25 mouse cellular contexts compared by ENCODE assay signal in the genomic region with DNA sequence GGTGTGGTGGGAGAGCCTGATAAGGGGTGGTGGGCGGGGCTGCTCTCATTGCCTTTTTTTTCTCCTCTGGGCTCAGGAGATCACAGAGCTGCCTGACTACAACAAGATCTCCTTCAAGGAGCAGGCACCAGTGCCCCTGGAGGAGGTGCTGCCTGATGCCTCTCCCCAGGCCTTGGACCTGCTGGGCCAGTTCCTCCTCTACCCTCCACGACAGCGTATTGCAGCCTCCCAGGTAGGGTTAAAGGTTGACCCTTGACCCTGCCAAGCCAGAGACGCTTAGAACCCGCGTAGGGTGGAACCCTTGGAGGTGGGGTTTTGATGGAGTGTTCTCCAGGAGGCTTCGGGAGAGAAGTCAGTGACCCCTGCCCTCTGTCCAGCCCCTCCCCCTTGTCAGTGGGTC. TPM values are rescaled to one million over a fixed set of nuclear protein-coding genes. Genes with fewer than 3 reads are reported as not detected.
DNase-seq lines count a peak whose midpoint lies in the region; ATAC-seq and TF ChIP-seq lines count a peak whose summit lies in the region.
"Had no signal": no experiment of that assay in that cellular context is flagged by ENCODE, and none has a peak within 500 bp of the region (broad histone marks: within the 10 kb centered on the region; RNA-seq: fewer than 3 reads in every experiment).

No protein-coding gene starts in this region.

- H3K4me1 ChIP-seq in embryonic facial prominence, embryonic 13.5 days, result peaks cover 6% of the 10 kb centered on the region
- peaks cover 9% of the 10 kb centered on the region for H3K4me1 ChIP-seq in embryonic facial prominence, embryonic 10.5 days
- 0 out of 2 replicates have a peak, but pooled peaks cover 3% of the 10 kb centered on the region for H3K4me1 ChIP-seq in kidney, postnatal 0 days (replicated peaks; ENCODE audit: insufficient read depth, low read length)
- peaks cover 6% of the 10 kb centered on the region for H3K4me1 ChIP-seq in kidney, embryonic 15.5 days
- H3K4me1 ChIP-seq in stomach, embryonic 14.5 days (ENCODE audit: control insufficient read depth, insufficient read depth, low read length), result peaks cover 6% of the 10 kb centered on the region; the same call in 1 of the 2 replicates
- no peaks in the 10 kb centered on the region; the same call in 1 of the 2 replicates for H3K4me1 ChIP-seq in stomach, postnatal 0 days (replicated peaks; ENCODE audit: control insufficient read depth, insufficient read depth)

- H3K27me3 ChIP-seq in embryonic facial prominence, embryonic 13.5 days, result no peaks in the 10 kb centered on the region
- H3K27me3 ChIP-seq in embryonic facial prominence, embryonic 10.5 days (replicated peaks; ENCODE audit: low read depth, poor library complexity, severe bottlenecking), result no peaks in the 10 kb centered on the region
- H3K27me3 ChIP-seq in kidney, postnatal 0 days (ENCODE audit: insufficient read depth, low read length), result no peaks in the 10 kb centered on the region
- H3K27me3 ChIP-seq in kidney, embryonic 15.5 days, result no peaks in the 10 kb centered on the region
- H3K27me3 ChIP-seq in stomach, embryonic 14.5 days (ENCODE audit: control insufficient read depth, insufficient read depth, low read length), result no peaks in the 10 kb centered on the region
- H3K27me3 ChIP-seq in stomach, postnatal 0 days (ENCODE audit: control insufficient read depth, insufficient read depth, low read length), result no peaks in the 10 kb centered on the region
- H3K27me3 ChIP-seq: forebrain, embryonic 13.5 days; heart, embryonic 13.5 days; hindbrain, embryonic 15.5 days; Patski had no signal

- TF ChIP-seq EP300 in stomach, postnatal 0 days (optimal IDR thresholded peaks at IDR 0.05), result no peak

- no peak overlapping the region for H3K4me3 ChIP-seq in embryonic facial prominence, embryonic 13.5 days
- H3K4me3 ChIP-seq in embryonic facial prominence, embryonic 10.5 days, result no peak overlapping the region
- no peak overlapping the region for H3K4me3 ChIP-seq in kidney, postnatal 0 days (replicated peaks; ENCODE audit: low read depth, low read length)
- no peak overlapping the region for H3K4me3 ChIP-seq in kidney, embryonic 15.5 days (replicated peaks)
- H3K4me3 ChIP-seq in stomach, embryonic 14.5 days (ENCODE audit: low read depth, low read length), result no peak overlapping the region
- no peak overlapping the region for H3K4me3 ChIP-seq in stomach, postnatal 0 days (ENCODE audit: low read depth, low read length)
- H3K4me3 ChIP-seq: forebrain, embryonic 13.5 days; heart, embryonic 13.5 days; hindbrain, embryonic 15.5 days had no signal

- no peak overlapping the region for H3K9ac ChIP-seq in embryonic facial prominence, embryonic 13.5 days
- H3K9ac ChIP-seq in kidney, postnatal 0 days (ENCODE audit: low read depth, low read length), result no peak overlapping the region
- H3K9ac ChIP-seq in kidney, embryonic 15.5 days, result no peak overlapping the region
- no peak overlapping the region for H3K9ac ChIP-seq in stomach, embryonic 14.5 days (replicated peaks; ENCODE audit: low read depth, low read length)
- no peak overlapping the region for H3K9ac ChIP-seq in stomach, postnatal 0 days (ENCODE audit: low read length)
- H3K9ac ChIP-seq: forebrain, embryonic 13.5 days; forebrain, postnatal 0 days; heart, embryonic 13.5 days; hindbrain, embryonic 15.5 days had no signal

- no peaks in the 10 kb centered on the region for H3K9me3 ChIP-seq in embryonic facial prominence, embryonic 13.5 days
- H3K9me3 ChIP-seq in embryonic facial prominence, embryonic 10.5 days, result no peaks in the 10 kb centered on the region
- H3K9me3 ChIP-seq in kidney, postnatal 0 days (replicated peaks; ENCODE audit: low read length), result no peaks in the 10 kb centered on the region
- H3K9me3 ChIP-seq in kidney, embryonic 15.5 days (replicated peaks), result no peaks in the 10 kb centered on the region
- H3K9me3 ChIP-seq in stomach, embryonic 14.5 days (ENCODE audit: control insufficient read depth, low read depth, low read length), result no peaks in the 10 kb centered on the region
- no peaks in the 10 kb centered on the region for H3K9me3 ChIP-seq in stomach, postnatal 0 days (ENCODE audit: control insufficient read depth, low read length)
- H3K9me3 ChIP-seq: forebrain, embryonic 13.5 days; heart, embryonic 13.5 days; hindbrain, embryonic 15.5 days had no signal

- H3K27ac ChIP-seq in embryonic facial prominence, embryonic 13.5 days, result no peak overlapping the region
- no peak overlapping the region for H3K27ac ChIP-seq in embryonic facial prominence, embryonic 10.5 days (replicated peaks)
- no peak overlapping the region for H3K27ac ChIP-seq in kidney, postnatal 0 days
- H3K27ac ChIP-seq in kidney, embryonic 15.5 days, result no peak overlapping the region
- H3K27ac ChIP-seq in stomach, embryonic 14.5 days (ENCODE audit: low read length), result no peak overlapping the region
- H3K27ac ChIP-seq in stomach, postnatal 0 days (replicated peaks), result no peak overlapping the region
- H3K27ac ChIP-seq: forebrain, embryonic 13.5 days; heart, embryonic 13.5 days; hindbrain, embryonic 15.5 days had no signal

- no peak for DNase-seq in embryonic facial prominence, embryonic 10.5 days (ENCODE audit: low spot score)
- no peak for DNase-seq in kidney, postnatal 0 days (ENCODE audit: low spot score)
- no peak for DNase-seq in stomach, postnatal 0 days (ENCODE audit: low spot score)
- peak; percentile 75 for DNase-seq in yolk sac, embryonic 10.5 days (ENCODE audit: low spot score)
- DNase-seq: adrenal gland, adult 2 months; adrenal gland, postnatal 25 days; cerebellum, adult 9-10 months; cerebellum, postnatal 25 days; forebrain, postnatal 0 days; gastrocnemius, postnatal 14 days; heart, postnatal 36 days had no signal

- 0 out of 2 replicates have a peak, but pooled peaks have one; percentile 4 for ATAC-seq in embryonic facial prominence, embryonic 13.5 days (ENCODE audit: insufficient number of reproducible peaks, insufficient read depth, low FRiP score, low TSS enrichment, low read depth)
- 0 out of 2 replicates have a peak, but pooled peaks have one; percentile 16 for ATAC-seq in kidney, postnatal 0 days (replicated peaks; ENCODE audit: low FRiP score, low read depth)
- no peak for ATAC-seq in kidney, embryonic 15.5 days (replicated peaks; ENCODE audit: low FRiP score)
- ATAC-seq in stomach, embryonic 14.5 days (ENCODE audit: insufficient number of reproducible peaks, insufficient read depth, low FRiP score, low read depth), result peak; percentile 20; the same call in 1 of the 2 replicates
- no peak for ATAC-seq in stomach, postnatal 0 days (ENCODE audit: low FRiP score, low TSS enrichment)
- ATAC-seq in activated CD4-positive, CD25-positive, alpha-beta regulatory T cell, adult 4 months, result no peak
- ATAC-seq: forebrain, embryonic 13.5 days; forebrain, postnatal 0 days; Patski had no signal

- no peak for TF ChIP-seq CTCF in kidney, postnatal 0 days (IDR thresholded peaks at IDR 0.05; ENCODE audit: low read depth)
- TF ChIP-seq CTCF in stomach, postnatal 0 days (IDR thresholded peaks at IDR 0.05; ENCODE audit: low read depth), result no peak

- 63% methylated on average over 7 of the region's 7 CpGs for WGBS in embryonic facial prominence, embryonic 13.5 days
- 72% methylated on average over 7 of the region's 7 CpGs for WGBS in embryonic facial prominence, embryonic 10.5 days
- 62% methylated on average over 7 of the region's 7 CpGs for WGBS in kidney, postnatal 0 days
- 66% methylated on average over 7 of the region's 7 CpGs for WGBS in kidney, embryonic 15.5 days
- 45% methylated on average over 7 of the region's 7 CpGs for WGBS in stomach, embryonic 14.5 days
- WGBS in stomach, postnatal 0 days, result 39% methylated on average over 7 of the region's 7 CpGs

- H3K4me2 ChIP-seq in embryonic facial prominence, embryonic 13.5 days, result no peak overlapping the region
- H3K4me2 ChIP-seq in kidney, postnatal 0 days (ENCODE audit: low read length), result no peak overlapping the region
- H3K4me2 ChIP-seq in kidney, embryonic 15.5 days, result no peak overlapping the region
- no peak overlapping the region for H3K4me2 ChIP-seq in stomach, embryonic 14.5 days (replicated peaks; ENCODE audit: low read depth, low read length)
- no peak overlapping the region for H3K4me2 ChIP-seq in stomach, postnatal 0 days (replicated peaks; ENCODE audit: low read depth)
- H3K4me2 ChIP-seq: forebrain, embryonic 13.5 days; heart, embryonic 13.5 days; hindbrain, embryonic 15.5 days had no signal

- H3K36me3 ChIP-seq in embryonic facial prominence, embryonic 13.5 days, result peaks cover 14% of the 10 kb centered on the region; the same call in 1 of the 2 replicates
- 0 out of 2 replicates have a peak, but pooled peaks cover 9% of the 10 kb centered on the region for H3K36me3 ChIP-seq in embryonic facial prominence, embryonic 10.5 days (replicated peaks)
- no peaks in the 10 kb centered on the region for H3K36me3 ChIP-seq in kidney, postnatal 0 days (ENCODE audit: insufficient read depth, low read length)
- 0 out of 2 replicates have a peak, but pooled peaks cover 4% of the 10 kb centered on the region for H3K36me3 ChIP-seq in kidney, embryonic 15.5 days
- no peaks in the 10 kb centered on the region for H3K36me3 ChIP-seq in stomach, embryonic 14.5 days (ENCODE audit: control insufficient read depth, insufficient read depth, low read length)
- H3K36me3 ChIP-seq in stomach, postnatal 0 days (ENCODE audit: control insufficient read depth, insufficient read depth, low read length), result no peaks in the 10 kb centered on the region
- H3K36me3 ChIP-seq: heart, embryonic 13.5 days had no signal

RNA-seq across cellular contexts. Expression of a gene that starts 5.7 kb away (rescaled TPM):
- 15.8 and 16.6 TPM in 2 replicates for polyA plus RNA-seq in embryonic facial prominence, embryonic 13.5 days (2015; fragmentation: Nextera tagmentation; extraction: Ambion mirVana)
- 10.2 and 11.7 TPM in 2 replicates for polyA plus RNA-seq in embryonic facial prominence, embryonic 10.5 days (2016; fragmentation: Nextera tagmentation; extraction: Ambion mirVana)
- 6.6 and 8.1 TPM in 2 replicates for polyA plus RNA-seq in kidney, postnatal 0 days (2015; fragmentation: Nextera tagmentation; extraction: Ambion mirVana)
- 10.4 and 12.8 TPM in 2 replicates for polyA plus RNA-seq in kidney, embryonic 15.5 days (2015; fragmentation: Nextera tagmentation; extraction: Ambion mirVana)
- polyA plus RNA-seq in stomach, embryonic 14.5 days (2014; fragmentation: Nextera tagmentation; extraction: Ambion mirVana), result 8.8 and 10.1 TPM in 2 replicates
- polyA plus RNA-seq in stomach, postnatal 0 days (2015; fragmentation: Nextera tagmentation; extraction: Ambion mirVana), result 4.5 and 5.3 TPM in 2 replicates
- 1 to 10 TPM; 3.7 to 3.8 TPM for polyA plus RNA-seq in activated CD4-positive, CD25-positive, alpha-beta regulatory T cell, adult 4 months (2017; shearing (Covaris generic))

RNA-seq across cellular contexts. Expression of a gene that starts 59.8 kb away (rescaled TPM):
- not detected in 2 replicates for polyA plus RNA-seq in embryonic facial prominence, embryonic 13.5 days (2015; fragmentation: Nextera tagmentation; extraction: Ambion mirVana)
- not detected in 2 replicates for polyA plus RNA-seq in embryonic facial prominence, embryonic 10.5 days (2016; fragmentation: Nextera tagmentation; extraction: Ambion mirVana)
- 0.13 and 0.28 TPM in 2 replicates for polyA plus RNA-seq in kidney, postnatal 0 days (2015; fragmentation: Nextera tagmentation; extraction: Ambion mirVana)
- polyA plus RNA-seq in kidney, embryonic 15.5 days (2015; fragmentation: Nextera tagmentation; extraction: Ambion mirVana), result not detected in 2 replicates
- not detected in 2 replicates for polyA plus RNA-seq in stomach, embryonic 14.5 days (2014; fragmentation: Nextera tagmentation; extraction: Ambion mirVana)
- polyA plus RNA-seq in stomach, postnatal 0 days (2015; fragmentation: Nextera tagmentation; extraction: Ambion mirVana), result not detected in 2 replicates
- polyA plus RNA-seq in activated CD4-positive, CD25-positive, alpha-beta regulatory T cell, adult 4 months (2017; shearing (Covaris generic)), result not detected
- polyA plus RNA-seq: adrenal gland, adult 2 months; C2C12; cortical plate, adult 2 months; embryonic facial prominence, embryonic 14.5 days; forebrain, embryonic 13.5 days; forebrain, postnatal 0 days; gonadal fat pad, adult 2 months; heart, embryonic 13.5 days; heart, postnatal 0 days; hindbrain, embryonic 11.5 days; hindbrain, embryonic 15.5 days; Patski had no signal

Comparison
In these comparisons a context has a peak if more than half of its experiments do, and no peak if none do; other contexts are left out.
1. ATAC-seq: peak in embryonic facial prominence, embryonic 13.5 days (single experiment), kidney, postnatal 0 days (single experiment) and stomach, embryonic 14.5 days (single experiment); none in kidney, embryonic 15.5 days (single experiment), stomach, postnatal 0 days (single experiment) and activated CD4-positive, CD25-positive, alpha-beta regulatory T cell, adult 4 months (single experiment).